Mouse (Mus musculus) liver, adult 2 months (tissue): Measurements from ENCODE around the gene Olfm2. TPM values are rescaled to one million over a fixed set of nuclear protein-coding genes. Genes with fewer than 3 reads are reported as not detected.
A peak's percentile ranks its signal among the peaks of the same experiment; 100 is the strongest.

Experiments used
- DNase-seq: peaks from one replicate; pipeline ENCODE4 v3.0.0-alpha.2; 2011; ENCODE audit warnings: low read depth, low spot score; ENCODE audit errors: extremely low read depth
- H3K27ac ChIP-seq: fragments of 200-500 bp; replicated peaks from 2 replicates; pipeline ENCODE4 v1.5.1; 2012; ENCODE audit warnings: low read depth, mild to moderate bottlenecking, control low read depth, inconsistent platforms, low read length; ENCODE audit not compliant: insufficient read depth
- H3K27me3 ChIP-seq: fragments of 200-500 bp; 2 replicates; pipeline ENCODE4 v1.6.1; 2012; ENCODE audit warnings: mild to moderate bottlenecking, moderate library complexity, low read length, inconsistent platforms; ENCODE audit not compliant: control insufficient read depth, insufficient read depth
- H3K36me3 ChIP-seq: fragments of 200-500 bp; 2 replicates; pipeline ENCODE4 v1.6.1; 2012; ENCODE audit warnings: low read length, inconsistent platforms; ENCODE audit not compliant: control insufficient read depth, insufficient read depth
- H3K4me1 ChIP-seq: fragments of 200-500 bp; 2 replicates; pipeline ENCODE4 v1.6.1; 2011; ENCODE audit warnings: low read length; ENCODE audit not compliant: control insufficient read depth, insufficient read depth
- H3K4me3 ChIP-seq: fragments of 200-500 bp; 2 replicates; pipeline ENCODE4 v1.5.1; 2011; ENCODE audit warnings: low read depth, mild to moderate bottlenecking, control low read depth, low read length, moderate library complexity; ENCODE audit not compliant: insufficient read depth
- H3K79me2 ChIP-seq: fragments of 200-500 bp; 2 replicates; pipeline ENCODE4 v1.6.1; 2012; ENCODE audit warnings: inconsistent platforms, mild to moderate bottlenecking, low read length, moderate library complexity; ENCODE audit not compliant: control insufficient read depth, insufficient read depth
- H3K9ac ChIP-seq: fragments of 200-500 bp; 2 replicates; pipeline ENCODE4 v1.6.1; 2012; ENCODE audit warnings: low read depth, mild to moderate bottlenecking, control low read depth, inconsistent platforms, low read length
- CTCF ChIP-seq: fragments of 200-500 bp; IDR thresholded peaks from 2 replicates; pipeline ENCODE4 v1.5.1; 2011; ENCODE audit warnings: low read depth, low read length, control low read depth
- POLR2A ChIP-seq: fragments of 200-500 bp; IDR thresholded peaks from 2 replicates; pipeline ENCODE4 v1.6.1; 2011; ENCODE audit warnings: low read length, control low read depth; ENCODE audit not compliant: insufficient read depth; ENCODE audit errors: extremely low read depth
- WGBS: fragments of 180-500 bp; shearing (Covaris S2); methylation state at CpG from one replicate; pipeline ENCODE4 v1.1.7; 2018; 5-methylcytosine and 5-hydroxymethylcytosine counted together
- polyA plus RNA-seq: library from polyadenylated mRNA; depleted of rRNA; stranded (reverse); fragments of >200 nt; gene quantifications from 2 replicates; pipeline ENCODE4 v1.2.3, GENCODE M21; 2012
- total RNA-seq: library from RNA; depleted of rRNA; stranded (reverse); fragments of >200 nt; gene quantifications from 2 replicates; pipeline ENCODE4 v1.2.3, GENCODE M21; 2014

The Olfm2 gene
- total and polyA plus RNA-seq, 2 experiments: 0.09 to 0.72 TPM

DNA sequence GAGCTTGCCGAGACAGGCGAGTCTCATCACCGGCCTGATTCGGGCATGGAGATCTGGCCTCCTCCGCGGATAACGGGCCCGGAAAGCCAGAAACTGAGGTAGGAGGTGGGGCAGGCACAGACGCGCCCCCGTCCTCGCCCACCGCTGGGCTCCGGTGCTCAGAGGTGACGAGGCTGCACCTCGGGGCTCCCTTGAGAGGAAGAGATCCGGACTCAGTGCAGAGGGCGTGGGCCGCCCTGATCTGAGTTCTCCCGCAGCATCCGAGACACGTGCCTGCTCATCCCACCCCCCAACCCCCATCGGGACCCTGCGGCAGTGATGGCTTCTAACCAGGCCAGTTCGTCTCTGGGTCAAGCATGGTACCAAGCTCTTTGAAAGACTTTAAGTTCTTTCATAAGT, 93.9 kb downstream of the Olfm2 start:
- no peaks in the 10 kb centered on the region for H3K36me3 ChIP-seq
- no peak for DNase-seq
- no peak overlapping the region for H3K27ac ChIP-seq
- H3K27me3 ChIP-seq: no peaks in the 10 kb centered on the region
- H3K9ac ChIP-seq: peak overlapping the region; percentile 71
- peak overlapping the region; percentile 77 for H3K4me3 ChIP-seq
- TF ChIP-seq POLR2A (no peak), CTCF (no peak)
- H3K4me1 ChIP-seq: peaks cover 12% of the 10 kb centered on the region
- H3K79me2 ChIP-seq: peaks cover 27% of the 10 kb centered on the region
- WGBS: under 1% methylated on average over 25 of the region's 25 CpGs

DNA sequence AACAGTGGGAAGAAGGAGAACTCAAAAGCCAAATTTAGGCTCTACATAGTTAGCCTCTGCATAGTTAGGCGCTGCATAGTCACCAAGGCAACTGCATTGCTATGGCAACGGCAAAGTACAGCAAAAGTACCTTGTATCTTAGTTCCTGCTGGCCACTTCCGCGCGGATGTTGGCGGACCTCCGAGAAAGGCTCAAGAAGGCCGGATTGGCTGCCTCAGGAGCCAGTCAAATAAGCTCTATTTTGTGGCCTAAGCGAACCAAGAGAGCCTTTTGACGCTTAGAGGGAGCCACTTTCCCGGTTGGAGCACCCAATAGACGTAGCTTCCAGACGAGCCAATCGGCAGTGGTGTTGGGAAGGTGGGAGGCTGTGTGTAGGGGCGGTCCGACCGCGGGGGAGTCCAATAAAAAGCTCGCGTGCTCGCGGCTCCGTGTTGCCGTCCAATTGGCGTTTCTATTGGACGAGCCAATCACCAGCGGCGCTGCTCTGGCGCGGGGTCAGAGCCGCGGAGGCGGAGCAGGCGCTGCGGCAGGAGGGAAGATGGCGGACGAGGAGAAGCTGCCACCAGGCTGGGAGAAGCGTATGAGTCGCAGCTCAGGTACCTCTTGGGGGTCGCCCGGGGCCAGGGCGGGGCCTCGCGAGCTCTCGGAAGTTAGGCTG, 94.4 kb downstream of the Olfm2 start, which contains the start of gene Pin1:
Pin1 (plus strand) TSS at position 494 of the 658 bp plus-strand sequence.
- H3K9ac ChIP-seq: peak within 1 kb of the TSS; percentile 71
- H3K79me2 ChIP-seq: peaks cover 27% of the 10 kb centered on the region
- H3K4me3 ChIP-seq: peak within 1 kb of the TSS; percentile 77
- H3K27me3 ChIP-seq: no peaks in the 10 kb centered on the region
- WGBS: under 1% methylated on average over 45 of the region's 45 CpGs
- H3K27ac ChIP-seq: no peak within 1 kb of the TSS
- no peaks in the 10 kb centered on the region for H3K36me3 ChIP-seq
- peaks cover 10% of the 10 kb centered on the region for H3K4me1 ChIP-seq
- DNase-seq: peak; percentile 100
- TF ChIP-seq CTCF (no peak), POLR2A (peak; percentile 63)

- peaks cover 14% of the 10 kb centered on the region for H3K4me1 ChIP-seq
- TF ChIP-seq POLR2A (no peak), CTCF (no peak)
- WGBS: 2% methylated on average over 17 of the region's 17 CpGs
Measured at GRCm38 (mm10) chr9:20645121-20645520, 101.0 kb downstream of the Olfm2 start.

DNA sequence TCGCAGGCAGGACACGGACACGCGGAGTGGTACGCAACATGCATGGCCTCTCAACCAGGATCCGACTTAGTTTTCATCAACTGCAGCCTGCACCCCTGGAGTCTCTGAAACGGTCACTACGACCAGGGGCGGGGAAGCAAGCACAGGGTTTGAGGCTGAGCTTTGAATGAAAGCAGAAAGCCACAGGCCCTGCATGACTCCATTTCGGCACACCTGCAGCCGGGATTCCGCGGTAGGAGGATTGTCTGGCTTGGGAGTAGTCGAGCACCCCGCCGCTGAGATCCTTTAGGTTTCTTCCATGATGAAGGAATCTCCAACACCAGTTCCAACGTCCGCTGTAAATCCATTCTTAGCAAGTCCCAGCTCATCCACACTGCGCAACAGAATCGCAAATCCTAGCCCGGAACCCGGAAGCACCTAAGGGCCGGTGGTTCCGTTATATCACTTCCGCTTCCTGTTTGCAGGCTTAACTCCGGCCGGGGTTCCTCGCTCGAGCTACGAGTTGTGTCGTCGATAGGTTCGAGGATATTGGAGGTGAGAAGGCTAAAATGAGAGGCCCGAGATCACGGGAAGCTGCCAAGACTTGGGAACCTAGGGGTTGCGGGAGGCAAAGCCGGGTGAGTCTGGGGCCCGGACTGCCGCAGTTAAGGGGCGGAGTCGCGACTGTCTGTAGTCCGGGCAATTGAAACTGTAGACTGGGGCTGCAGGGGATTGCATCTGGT, 101.6 kb downstream of the Olfm2 start, which contains the start of gene Fbxl12:
Fbxl12 (minus strand) TSS at position 408 of the 722 bp plus-strand sequence.
- peak; percentile 63; the same call in 1 of the 2 replicates for TF ChIP-seq POLR2A
- TF ChIP-seq CTCF: no peak
- DNase-seq: peak; percentile 83
- Histone ChIP-seq H3K9ac (peak within 1 kb of the TSS; percentile 85), H3K27ac (peak within 1 kb of the TSS; percentile 75), H3K36me3 (0 out of 2 replicates have a peak, but pooled peaks cover 1% of the 10 kb centered on the region), H3K79me2 (peaks cover 11% of the 10 kb centered on the region), H3K4me3 (peak within 1 kb of the TSS; percentile 77), H3K4me1 (peaks cover 14% of the 10 kb centered on the region), H3K27me3 (no peaks in the 10 kb centered on the region)
- WGBS: under 1% methylated on average over 43 of the region's 43 CpGs

More at GRCm38 (mm10) chr9:20645121-20645520, 101.0 kb downstream of the Olfm2 start:
- DNase-seq: peak; percentile 21
- 0 out of 2 replicates have a peak, but pooled peaks cover 1% of the 10 kb centered on the region for H3K36me3 ChIP-seq
- peak overlapping the region; percentile 75 for H3K27ac ChIP-seq
- no peaks in the 10 kb centered on the region for H3K27me3 ChIP-seq
- H3K4me3 ChIP-seq: peak overlapping the region; percentile 77
- H3K9ac ChIP-seq: peak overlapping the region; percentile 85
- peaks cover 11% of the 10 kb centered on the region for H3K79me2 ChIP-seq

GRCm38 (mm10) chr9:20643781-20644180, 102.4 kb downstream of the Olfm2 start:
- Histone ChIP-seq H3K36me3 (0 out of 2 replicates have a peak, but pooled peaks cover 1% of the 10 kb centered on the region), H3K9ac (peak overlapping the region; percentile 63), H3K79me2 (peaks cover 11% of the 10 kb centered on the region), H3K4me1 (peaks cover 14% of the 10 kb centered on the region), H3K4me3 (peak overlapping the region; percentile 77), H3K27ac (peak overlapping the region; percentile 49; the same call in 1 of the 2 replicates), H3K27me3 (no peaks in the 10 kb centered on the region)
- peak; percentile 22 for DNase-seq
- WGBS: 3% methylated on average over 13 of the region's 13 CpGs
- TF ChIP-seq POLR2A: no peak
- no peak for TF ChIP-seq CTCF
